Mouse (Mus musculus): ENCODE results near the gene Cops7a.
A peak's percentile ranks its signal among the peaks of the same experiment; 100 is the strongest.

Cops7a gene

GRCm38 (mm10) chr6:124955212-124955611, 10.1 kb downstream of the Cops7a start:
- DNase-seq = no peak

- no peak for DNase-seq
Observed at GRCm38 (mm10) chr6:124953991-124954715, 11.2 kb downstream of the Cops7a start.

- DNase-seq = no peak
Observed at GRCm38 (mm10) chr6:124943526-124943925, 21.8 kb downstream of the Cops7a start.

DNA sequence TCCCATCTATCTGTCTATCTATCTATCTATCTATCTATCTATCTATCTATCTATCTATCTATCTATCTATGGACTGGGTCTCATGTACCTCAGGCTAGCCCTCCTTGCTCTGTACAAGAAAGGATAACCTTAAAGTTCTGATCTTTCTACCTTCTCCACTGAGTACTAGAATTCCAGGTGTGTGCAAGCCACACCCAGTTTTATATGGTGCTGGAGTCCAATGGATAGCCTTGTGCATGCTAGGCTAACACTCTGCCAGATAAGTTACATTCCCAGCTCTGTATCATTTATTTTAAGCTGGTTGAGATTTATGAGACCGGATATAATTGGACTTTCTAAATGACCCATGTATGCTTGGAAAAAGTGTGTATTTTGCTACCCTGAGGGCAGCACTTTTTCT, 23.7 kb downstream of the Cops7a start:
- DNase-seq = no peak

- no peak for DNase-seq
Observed at GRCm38 (mm10) chr6:124938554-124938953, 26.8 kb downstream of the Cops7a start.

DNA sequence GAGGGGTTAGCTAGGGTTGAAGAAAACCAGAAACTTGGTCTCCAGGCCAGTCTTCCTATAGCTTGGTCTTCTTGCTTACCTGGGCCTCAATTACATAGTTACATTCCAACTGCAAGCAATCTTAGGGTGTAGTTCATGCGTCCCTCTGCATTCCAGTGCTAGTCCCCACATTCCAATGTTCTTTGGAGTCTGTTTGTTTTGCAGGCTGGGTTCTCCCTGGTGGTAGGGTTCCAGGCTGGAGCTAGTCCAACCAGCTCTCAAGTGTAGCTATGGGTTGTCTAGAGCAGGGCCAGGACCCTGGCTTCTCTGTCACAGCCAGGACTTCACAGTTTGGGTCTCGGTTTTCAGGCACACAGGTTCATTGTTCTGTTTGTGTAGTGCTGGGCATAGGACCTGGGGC, 27.8 kb downstream of the Cops7a start:
- no peak for DNase-seq

DNA sequence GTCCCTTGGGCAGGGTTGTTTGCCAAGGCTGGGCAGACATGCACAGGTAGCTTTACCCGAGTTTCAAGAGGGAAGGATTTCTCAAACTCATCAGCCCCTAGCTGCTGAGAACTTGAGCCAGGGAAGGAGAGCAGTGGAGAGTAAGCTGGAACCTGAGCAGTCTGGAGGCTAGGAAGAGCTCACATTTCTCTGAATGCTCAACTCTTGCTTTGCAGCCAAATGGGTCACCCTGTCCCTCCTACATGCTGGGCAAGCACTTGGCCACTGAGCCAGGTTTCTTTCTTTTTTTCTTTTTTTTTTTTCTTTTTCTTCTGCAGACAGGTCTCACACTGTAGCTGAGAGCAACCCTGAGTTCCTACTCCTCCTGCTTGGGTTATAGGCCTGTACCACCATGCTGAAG, 28.7 kb downstream of the Cops7a start:
- no peak for DNase-seq

DNA sequence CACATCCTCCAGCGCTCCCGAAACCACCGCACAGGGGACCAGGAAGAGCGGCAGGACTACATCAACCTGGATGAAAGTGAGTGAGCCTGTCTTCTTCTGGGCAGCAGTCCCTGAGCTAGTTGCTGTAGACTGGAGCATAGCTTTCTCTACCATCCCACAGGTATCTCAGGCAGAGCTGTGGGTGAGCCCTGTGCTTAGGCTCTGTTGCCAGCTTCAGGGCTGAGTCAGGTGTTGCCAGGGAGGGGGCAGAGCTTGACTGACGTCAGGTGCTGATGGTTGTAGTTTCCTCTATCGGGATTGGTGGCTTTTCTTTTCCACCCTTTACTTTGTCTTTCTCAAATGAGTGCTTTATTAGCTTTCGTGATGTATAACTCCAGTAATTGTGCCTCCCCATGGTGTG, 30.7 kb downstream of the Cops7a start:
- DNase-seq = no peak

DNA sequence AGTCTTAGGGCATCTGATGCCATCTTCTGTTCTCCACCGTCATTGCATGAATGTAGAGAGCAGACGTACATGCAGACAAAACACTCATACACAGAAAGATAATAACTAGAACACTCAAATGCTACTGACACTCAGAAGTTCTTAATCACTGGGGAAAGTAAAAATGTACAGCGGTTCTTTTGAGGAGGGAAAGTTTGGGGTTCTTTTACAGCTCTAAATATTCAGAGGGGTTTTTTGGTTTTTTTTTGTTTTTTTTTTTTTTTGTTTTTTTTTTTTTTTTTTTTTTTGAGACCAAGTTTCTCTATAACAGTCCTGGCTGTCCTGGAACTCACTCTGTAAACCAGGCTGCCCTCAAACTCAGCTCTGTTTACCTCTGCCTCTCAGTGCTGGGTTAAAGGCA, 32.2 kb downstream of the Cops7a start:
- no peak for DNase-seq

- no peak for DNase-seq
Observed at GRCm38 (mm10) chr6:124932314-124932695, 33.0 kb downstream of the Cops7a start.

- peak in 1 of 2 experiments; percentile 50 for DNase-seq
Observed at GRCm38 (mm10) chr6:124931525-124932313, 33.6 kb downstream of the Cops7a start.

- peak; percentile 99 to 100 for DNase-seq
Observed at GRCm38 (mm10) chr6:124930754-124931524, 34.4 kb downstream of the Cops7a start, which contains the start of gene Mlf2. TSS of gene Mlf2 (plus strand) at chr6:124931386.

DNA sequence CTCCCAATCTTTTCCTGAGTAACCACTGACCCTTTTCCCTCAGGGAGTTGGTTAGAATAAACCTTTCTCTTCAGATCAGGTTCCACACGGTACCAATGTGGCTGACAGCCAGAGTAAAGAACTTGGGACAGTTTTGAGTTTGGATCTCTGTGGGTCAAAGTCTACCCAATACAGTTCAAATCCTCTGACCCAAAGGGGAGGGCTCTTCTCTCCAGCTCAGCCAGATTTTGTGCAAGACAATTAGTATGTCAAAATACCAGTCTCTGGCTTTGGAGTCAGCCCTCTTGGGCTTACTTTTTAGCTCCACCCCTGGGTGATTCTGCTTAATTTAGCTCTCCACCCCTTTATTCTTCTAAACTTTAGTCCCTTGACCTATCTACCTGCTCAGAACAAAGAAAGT, 35.1 kb downstream of the Cops7a start:
- peak; percentile 76 to 88 for DNase-seq

- no peak for DNase-seq
Observed at GRCm38 (mm10) chr6:124925941-124926340, 39.4 kb downstream of the Cops7a start.

GRCm38 (mm10) chr6:124925173-124925793, 40.1 kb downstream of the Cops7a start:
- DNase-seq = peak in 1 of 2 experiments; percentile 54

DNA sequence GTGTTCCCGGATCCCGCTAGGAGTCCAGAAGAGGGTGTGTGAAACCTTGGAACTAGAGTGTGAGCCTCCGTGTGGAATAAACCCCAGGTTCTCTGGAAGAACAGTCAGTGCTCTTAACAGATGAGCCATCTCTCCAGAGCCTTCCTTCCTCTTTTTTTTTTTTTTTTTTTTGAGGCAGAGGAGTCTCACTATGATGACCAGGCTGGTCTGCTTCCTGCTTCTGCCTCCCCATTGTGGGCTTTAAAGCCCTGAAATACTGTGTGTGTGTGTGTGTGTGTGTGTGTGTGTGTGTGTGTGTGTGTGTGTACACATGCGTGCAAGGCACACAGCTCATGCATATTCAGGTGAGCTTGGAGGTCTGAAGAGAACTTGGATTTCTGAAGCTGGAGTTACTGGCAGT, 43.8 kb downstream of the Cops7a start:
- DNase-seq = no peak

- no peak for DNase-seq
Observed at GRCm38 (mm10) chr6:124920318-124921085, 44.8 kb downstream of the Cops7a start.

DNA sequence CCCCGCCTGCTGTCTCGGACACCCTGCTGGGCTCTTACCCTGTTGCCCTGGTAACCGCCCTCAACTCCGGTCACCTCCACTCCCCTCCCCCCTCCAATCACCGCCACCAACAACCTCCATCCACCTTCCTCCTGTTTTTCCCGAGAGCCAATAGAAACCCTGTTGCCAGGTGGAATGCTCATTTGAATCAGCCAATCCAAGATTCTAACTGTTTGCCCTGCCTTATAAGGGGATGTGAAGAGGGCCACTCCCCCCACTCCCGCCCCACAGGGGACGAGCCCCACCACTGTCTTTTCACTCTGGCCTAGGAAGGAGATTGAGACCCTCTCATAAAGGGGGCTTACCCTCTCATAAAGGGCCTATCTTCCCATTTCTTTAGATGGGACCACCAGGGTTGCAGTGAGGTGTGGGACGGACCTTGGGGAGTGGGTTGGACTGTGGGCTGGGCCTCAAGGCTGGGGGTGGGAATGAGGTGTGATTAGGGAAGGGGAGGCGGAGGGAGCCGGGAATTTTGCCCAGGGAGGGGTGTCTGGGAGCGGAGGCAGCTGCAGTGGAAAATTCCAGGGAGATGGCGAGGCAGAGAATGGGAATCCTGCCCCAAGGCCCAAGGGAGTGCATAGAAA, 45.5 kb downstream of the Cops7a start, which contains the start of gene Ptms:
TSS of gene Ptms (minus strand) at position 409 of the 623 bp plus-strand sequence.
- peak; percentile 95 to 99 for DNase-seq

GRCm38 (mm10) chr6:124918890-124919627, 46.3 kb downstream of the Cops7a start:
- DNase-seq = no peak

DNA sequence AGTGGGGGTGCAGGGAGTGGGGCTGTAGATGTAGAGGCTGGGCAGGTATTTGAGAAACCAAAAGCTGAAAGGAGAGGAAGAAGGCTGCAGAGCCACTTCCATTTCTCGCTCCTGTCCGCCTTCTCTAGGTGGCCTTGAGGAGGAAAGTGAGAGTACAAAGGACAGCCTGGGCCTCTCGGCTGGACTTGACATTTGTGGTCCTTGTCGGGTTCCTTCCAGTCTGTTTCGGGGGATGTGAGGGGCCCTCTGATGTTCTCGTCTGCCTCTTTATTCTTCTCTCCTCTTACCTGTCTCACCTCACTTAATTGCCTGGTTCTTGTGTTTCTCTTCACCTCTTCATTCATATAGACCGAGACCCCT, 47.0 kb downstream of the Cops7a start:
- DNase-seq = no peak
